Mouse (Mus musculus): ENCODE results near the gene Rnf31.

The Rnf31 gene

DNA sequence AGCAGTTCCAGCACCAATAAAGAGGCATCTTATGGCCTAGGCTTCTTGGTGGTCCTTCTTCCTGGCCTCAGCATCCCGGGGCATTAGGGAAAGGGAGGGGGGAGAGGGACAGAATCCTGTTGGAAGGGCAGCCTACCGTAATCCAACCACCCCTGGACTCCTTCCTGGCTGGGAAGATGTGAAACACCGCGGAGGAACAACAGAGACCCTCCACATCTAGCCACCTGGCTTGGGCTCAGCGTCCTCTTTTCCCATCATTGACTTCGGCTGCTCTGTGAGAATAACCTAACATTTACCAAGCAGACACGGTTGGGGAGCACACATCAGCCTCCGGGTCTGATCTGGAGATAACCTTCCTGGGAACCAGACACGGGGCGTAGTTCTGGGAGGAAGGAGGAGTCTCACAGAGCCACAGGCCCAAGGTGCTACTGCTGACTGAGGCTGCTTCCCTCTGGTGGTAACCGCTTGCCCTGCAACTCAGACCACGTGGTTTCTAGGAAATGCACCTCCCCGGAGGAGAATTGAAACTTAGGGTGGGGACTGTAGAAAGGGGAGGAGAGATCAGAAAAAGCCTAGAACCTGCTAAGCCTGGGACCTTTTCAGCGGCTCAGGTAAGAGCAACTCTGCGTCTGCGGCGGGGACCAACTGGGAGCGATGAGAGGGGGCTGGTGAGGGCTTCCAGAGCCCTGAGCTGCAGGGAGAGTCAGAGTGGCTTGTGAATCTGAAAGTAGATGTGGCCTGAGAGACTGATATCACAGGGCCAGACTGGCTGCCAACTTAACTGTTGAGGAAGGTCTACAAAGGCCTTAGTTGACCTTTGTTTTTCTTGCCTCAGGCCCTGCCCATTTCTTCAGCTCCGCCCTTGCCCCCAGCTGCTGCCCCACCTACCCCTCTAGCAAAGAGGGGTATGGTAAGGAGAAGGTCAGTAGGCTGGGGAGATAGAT, 12.4 kb downstream of the Rnf31 start:
- peak; percentile 62 for DNase-seq (ENCODE audit: extremely low read depth, insufficient read length, low spot score)

DNA sequence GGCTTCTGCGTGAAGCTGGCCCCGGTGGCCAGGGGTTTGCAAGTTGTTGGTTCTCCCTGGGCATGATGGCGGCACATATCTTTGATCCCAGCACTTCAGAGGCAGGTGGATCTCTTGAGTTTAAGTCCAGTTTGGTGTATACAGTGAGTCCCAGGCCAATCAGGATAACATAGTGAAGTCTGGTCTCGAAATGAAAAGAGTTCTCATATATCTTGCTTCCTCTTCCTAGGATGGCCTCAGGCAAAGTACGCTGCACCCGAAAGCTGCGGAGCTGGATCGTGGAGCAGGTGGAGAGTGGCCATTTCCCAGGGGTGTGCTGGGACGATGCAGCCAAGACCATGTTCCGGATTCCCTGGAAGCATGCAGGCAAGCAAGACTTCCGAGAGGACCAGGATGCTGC, 13.3 kb downstream of the Rnf31 start:
- DNase-seq (ENCODE audit: extremely low read depth, insufficient read length, low spot score), result no peak

DNA sequence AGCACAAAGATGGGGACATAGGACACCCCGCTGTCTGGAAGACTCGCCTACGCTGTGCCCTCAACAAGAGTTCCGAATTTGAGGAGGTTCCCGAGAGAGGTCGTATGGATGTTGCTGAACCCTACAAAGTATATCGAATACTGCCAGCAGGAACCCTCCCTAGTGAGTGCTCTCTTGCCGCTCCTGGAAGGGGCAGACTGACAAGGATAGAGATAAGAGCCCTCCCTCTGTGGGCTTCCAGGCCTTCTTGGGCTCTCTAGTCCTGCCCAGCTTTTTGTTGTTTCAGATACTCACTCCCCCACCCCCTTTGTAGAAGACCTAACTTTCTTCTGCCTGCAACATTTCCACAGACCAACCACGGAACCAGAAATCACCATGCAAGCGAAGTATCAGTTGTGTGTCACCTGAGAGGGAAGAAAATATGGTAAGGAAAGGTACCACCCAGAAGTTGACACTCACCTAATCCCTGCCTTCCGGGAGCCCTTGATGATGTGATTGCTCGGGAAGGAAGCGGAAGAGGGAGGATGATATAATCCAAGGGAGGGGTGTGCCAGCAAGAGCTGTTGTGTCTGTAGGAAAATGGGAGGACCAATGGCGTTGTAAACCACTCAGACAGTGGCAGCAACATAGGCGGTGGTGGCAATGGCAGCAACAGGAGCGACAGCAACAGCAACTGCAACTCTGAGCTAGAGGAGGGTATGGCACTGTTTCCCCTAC, 14.4 kb downstream of the Rnf31 start:
- DNase-seq (ENCODE audit: extremely low read depth, insufficient read length, low spot score), result no peak

DNA sequence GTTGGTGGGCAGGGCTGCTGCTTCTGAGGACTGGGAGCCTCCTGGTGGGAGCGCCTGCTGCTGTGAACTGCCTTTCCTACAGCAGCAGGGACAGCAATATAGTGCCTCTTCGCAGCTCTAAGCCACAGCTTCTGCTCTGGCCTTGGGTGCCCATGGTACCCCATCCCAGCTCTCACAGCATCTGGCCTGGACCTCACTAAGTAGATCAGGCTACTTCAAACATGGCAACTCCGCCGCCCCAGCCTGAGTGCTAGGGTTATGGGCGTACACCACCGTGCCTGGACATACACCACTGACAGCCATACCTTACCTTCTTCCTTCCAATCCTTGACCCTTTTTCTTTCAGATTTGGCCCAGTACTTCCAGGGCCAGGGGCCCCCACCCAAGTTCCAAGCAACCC, 16.8 kb downstream of the Rnf31 start:
- no peak for DNase-seq (ENCODE audit: extremely low read depth, insufficient read length, low spot score)

DNA sequence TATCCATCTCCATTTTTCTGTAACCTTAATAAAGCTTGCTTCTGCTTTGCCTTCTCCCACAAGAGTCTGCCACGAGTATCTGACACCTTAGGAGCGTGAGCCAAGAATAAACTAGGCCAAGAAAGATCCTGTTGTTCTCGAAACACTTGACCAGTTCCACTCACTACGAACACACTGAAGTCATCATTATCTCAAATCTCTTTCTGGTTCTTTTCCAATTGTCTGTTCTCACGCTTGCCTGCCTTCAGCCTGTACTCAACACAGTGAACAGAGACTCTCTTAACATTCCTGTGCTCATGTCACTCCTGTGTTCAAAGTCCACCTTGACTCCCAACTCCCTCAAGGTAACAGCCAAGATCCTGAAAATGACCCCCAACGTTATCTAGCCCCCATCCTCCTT, 21.8 kb downstream of the Rnf31 start:
- no peak for DNase-seq (ENCODE audit: extremely low read depth, insufficient read length, low spot score)

DNA sequence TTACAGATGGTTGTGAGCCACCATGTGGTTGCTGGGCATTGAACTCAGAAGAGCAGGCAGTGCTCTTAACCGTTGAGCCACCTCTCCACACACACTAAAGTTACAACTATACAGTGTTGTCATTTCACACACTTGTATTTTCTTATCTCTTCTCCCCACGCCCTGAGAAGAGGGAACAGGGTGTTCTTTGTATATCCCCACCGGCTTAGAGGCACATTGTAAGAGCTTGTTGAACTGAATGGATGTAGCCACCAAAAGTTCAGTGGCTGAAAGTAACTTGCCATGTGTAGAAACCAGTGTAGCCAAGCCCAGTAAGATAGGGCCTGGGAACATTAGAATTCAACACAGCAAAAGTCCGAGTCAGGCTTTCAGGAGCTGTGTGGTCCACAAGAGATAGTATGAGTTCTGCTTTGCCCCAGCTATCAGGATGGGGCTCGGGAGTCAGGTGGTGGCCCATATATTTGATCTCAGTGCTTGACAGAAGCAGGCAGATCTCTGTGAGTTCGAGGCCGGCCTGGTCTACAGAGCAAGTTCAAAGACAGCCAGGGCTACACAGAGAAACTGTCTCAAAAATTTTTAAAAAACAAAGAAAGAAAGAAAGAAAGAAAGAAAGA, 23.2 kb downstream of the Rnf31 start:
- DNase-seq (ENCODE audit: extremely low read depth, insufficient read length, low spot score), result no peak

DNA sequence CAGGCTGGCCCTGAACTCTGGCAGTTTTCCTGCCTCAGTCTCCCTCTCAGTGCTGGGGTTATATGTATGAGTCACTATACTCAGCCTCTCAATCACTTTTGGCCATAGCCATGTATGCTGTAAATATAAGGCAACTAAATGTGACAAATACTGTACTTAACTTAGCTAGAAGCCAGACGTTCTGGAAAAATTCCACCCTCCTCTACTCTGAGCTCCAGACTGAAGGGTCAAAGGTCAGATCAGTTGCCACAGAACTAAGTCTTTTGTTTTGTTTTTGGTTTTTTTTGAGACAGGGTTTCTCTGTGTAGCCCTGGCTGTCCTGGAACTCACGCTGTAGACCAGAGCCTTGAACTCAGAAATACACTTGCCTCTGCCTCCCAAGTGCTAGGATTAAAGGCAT, 24.4 kb downstream of the Rnf31 start:
- DNase-seq (ENCODE audit: extremely low read depth, insufficient read length, low spot score), result no peak

DNA sequence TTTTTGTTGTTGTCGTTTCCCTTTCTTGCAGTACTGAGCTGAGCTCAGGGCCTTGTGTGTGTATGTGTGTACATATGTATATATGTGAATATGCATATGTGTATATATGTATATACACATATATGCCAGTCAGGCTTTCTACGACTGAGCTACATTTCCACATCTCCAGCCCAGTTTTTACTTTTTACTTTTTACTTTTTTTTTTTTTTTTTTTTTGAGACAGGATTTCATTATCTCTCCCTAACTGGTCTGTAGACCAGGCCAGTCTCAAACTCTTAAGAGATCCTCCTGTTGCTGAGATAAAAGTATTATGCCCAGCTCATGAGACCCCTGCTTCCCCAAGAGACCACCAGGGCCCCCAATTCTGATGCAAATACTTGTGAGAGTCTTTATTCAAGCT, 25.3 kb downstream of the Rnf31 start:
- DNase-seq (ENCODE audit: extremely low read depth, insufficient read length, low spot score), result no peak

DNA sequence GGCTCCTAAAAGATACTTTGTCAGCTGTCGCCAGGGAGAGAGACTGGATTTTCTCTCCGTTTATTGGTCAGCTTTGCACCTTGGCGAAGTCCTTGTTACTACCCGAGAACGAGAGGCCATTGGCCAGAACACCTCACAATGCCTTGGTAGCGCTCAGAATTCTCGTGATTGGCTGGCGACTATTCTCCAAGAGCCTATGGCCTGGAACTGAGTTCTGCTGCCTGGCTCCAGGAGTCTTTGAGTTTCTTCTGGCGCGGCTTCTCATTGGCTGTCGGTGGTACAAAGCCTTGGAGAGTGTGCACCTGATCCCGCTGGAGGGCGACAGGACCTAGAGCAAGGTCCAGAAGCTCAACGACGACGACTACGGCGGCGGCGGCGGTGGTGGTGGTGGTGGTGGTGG, 26.3 kb downstream of the Rnf31 start, which contains the start of gene Rec8:
TSS of gene Rec8 (plus strand) at position 216 of the 400 bp plus-strand sequence.
- no peak for DNase-seq (ENCODE audit: extremely low read depth, insufficient read length, low spot score)

DNA sequence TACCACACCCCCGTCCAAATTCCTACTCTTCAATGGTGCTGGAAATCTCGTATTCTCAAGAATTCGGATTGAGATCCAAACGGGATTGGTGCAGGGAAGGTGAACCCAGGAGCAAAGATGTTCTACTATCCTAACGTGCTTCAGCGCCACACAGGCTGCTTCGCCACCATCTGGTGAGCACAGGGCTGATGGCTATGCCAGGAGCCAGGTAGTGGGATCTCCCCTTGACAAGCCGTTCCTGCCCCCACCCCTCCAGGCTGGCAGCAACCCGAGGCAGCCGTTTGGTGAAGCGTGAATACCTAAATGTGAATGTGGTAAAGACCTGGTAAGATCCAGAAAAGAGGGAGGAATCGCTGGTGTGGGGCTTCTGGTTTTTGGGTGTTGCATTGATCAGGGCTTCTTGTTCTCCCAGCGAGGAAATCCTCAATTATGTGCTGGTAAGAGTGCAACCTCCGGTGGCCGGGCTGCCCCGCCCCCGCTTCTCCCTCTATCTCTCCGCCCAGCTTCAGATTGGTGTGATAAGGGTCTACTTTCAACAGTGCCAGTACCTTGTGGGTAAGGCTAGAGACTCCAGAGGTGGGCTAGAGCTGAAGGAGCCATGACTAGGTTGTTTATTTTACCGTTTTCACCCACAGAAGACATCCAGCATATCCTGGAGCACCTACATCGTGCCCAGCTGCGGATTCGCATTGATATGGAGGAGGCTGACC, 27.1 kb downstream of the Rnf31 start:
- DNase-seq (ENCODE audit: extremely low read depth, insufficient read length, low spot score), result no peak

DNA sequence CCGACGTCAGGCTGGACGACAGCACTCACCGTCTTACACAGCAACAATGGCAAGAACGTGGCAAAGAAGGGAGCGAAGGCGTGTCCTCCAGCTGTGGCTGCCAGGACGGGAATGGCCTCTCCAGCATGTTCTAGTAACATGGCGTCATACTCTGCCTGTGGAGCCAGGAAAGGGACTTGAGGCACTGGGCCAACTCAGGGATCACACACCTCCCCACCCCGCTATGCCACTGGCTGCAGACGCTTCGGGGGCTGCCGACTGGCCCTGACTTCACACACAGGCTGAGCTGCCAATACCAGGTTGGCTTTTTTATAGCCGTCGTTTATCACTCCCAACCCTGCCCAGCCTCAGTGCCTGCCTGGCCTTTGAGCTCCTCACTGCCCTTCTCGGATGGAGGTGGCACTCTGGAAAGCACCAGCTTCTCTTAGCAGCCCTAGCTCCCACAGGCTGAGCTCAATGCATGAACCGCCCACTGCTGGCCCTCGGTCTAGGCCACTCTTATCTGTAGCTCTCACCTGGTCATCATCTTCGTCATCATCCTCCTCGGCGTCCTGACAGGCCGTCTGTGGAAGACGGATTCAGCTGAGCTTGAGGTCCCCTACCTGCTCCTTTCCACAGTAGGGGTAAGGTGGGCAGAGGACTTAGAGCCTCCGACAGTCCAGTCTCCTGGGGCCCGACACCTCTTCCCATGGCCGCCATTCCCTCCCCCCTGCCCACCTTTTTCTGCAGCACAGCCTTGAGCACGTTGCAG, 36.7 kb downstream of the Rnf31 start:
- DNase-seq (ENCODE audit: extremely low read depth, insufficient read length, low spot score), result no peak

DNA sequence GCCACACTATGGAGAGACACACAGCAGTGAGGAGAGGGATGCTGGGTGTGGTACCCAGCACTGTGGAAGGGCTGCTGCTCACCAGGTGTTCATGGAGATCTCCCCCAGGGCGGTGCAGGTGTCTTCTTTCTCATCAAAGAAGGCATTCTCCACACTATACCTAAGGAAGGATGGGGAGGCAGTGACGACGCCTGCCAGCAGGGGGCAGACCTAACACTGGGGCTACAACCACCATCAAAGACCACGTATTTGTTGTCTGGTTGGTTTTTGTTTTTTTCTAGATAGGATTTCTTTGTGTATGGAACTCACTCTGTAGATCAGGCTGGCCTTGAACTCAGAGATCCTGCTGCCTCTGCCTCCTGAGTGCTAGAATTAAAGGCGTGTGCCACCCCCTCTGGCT, 37.8 kb downstream of the Rnf31 start:
- DNase-seq (ENCODE audit: extremely low read depth, insufficient read length, low spot score), result no peak

DNA sequence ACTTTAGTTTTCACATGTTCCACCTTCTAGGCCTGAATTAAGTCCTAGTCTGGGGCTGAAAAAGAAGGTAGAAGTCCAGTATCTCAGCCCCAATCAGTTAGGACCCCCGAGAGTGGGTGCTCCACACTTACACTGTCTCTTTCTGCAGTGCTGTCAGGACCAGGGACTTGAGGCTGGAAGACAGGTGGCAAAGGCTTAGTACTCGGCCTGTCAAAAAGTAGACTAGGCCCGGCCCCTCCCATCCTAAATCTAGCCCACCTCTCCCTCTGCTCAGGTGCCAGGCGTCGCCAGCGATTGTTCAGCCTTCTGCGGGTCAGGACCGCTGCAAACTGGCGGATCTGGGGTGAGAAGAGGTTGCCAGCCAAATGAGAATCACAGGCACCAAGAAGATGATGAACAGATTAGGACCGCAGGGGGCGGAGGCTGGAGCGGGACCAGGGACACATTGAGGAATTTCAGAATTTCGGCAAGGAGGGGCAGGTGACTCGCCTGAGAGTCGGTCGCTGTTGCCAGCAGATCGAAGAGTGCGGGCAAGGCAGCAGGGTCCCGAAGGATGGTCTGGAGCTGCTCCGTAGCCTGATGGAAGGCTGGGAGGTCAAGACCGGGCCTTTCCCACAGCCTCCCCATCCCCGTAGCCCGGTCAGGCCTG, 43.5 kb downstream of the Rnf31 start:
- no peak for DNase-seq (ENCODE audit: extremely low read depth, insufficient read length, low spot score)

DNA sequence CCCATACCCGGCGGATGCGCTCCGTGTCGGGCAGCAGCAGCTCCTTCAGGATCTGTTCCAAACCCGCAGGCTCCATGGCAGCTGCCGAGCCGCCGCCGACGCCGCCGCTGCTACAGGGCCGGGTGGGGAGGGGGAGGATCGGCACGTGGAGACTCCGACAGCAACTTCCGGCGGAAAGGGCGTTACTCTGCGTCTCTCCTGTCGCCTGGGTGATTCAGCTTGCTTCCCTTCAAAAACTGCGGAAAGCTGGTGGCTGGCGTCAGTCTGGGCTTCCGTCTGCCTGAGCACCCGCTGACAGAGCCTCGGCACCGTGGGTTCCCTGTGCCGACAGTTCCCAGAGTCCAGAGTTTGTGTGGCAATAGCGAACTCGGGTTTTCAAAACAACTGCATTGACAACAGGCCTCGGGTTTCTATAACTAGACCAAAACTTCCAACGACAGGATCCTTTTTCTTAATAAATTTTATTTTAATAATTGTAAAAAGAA, 44.1 kb downstream of the Rnf31 start, which contains the start of gene Ipo4:
TSS of gene Ipo4 (minus strand) at position 435 of the 485 bp plus-strand sequence.
- peak; percentile 93 for DNase-seq (ENCODE audit: extremely low read depth, insufficient read length, low spot score)

DNA sequence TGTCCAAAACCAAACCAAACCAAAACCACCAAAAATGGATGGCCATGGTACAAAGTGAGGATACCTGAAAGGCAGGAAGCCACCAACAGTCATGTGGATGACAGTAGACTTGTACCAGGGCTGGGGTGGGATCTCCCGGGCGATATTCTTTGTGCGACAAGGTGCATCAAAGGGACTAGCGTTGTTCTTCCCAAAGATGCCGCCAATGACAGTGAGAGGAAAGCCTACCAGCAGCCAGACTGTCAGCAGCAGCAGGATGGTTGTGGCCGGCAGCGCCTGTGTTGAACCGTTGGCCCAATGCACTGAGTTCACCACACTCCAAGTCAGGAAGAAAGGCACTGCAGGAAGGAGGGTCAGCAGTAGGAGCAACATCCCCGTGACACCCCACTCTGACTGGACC, 46.3 kb downstream of the Rnf31 start, which contains the start of gene Gm49378:
TSS of gene Gm49378 (minus strand) at position 101 of the 400 bp plus-strand sequence.
- no peak for DNase-seq (ENCODE audit: extremely low read depth, insufficient read length, low spot score)

DNA sequence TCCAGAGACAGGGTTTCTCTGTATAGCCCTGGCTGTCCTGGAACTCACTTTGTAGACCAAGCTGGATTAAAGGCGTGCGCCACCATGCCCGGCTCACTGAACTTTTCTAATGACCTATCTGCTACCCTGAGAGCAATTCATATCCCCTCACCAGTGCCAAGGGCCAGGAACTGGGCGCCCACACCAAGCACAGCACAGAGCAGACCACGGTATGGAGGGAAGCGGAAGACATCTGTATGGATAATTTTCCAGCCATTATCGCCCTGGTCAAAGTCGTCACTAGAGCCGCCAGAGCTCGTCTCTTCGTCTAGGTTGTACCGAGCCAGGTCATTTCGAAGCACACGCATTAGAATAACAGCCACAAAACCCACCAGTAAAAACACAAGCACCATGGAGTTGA, 49.3 kb downstream of the Rnf31 start:
- no peak for DNase-seq (ENCODE audit: extremely low read depth, insufficient read length, low spot score)

DNA sequence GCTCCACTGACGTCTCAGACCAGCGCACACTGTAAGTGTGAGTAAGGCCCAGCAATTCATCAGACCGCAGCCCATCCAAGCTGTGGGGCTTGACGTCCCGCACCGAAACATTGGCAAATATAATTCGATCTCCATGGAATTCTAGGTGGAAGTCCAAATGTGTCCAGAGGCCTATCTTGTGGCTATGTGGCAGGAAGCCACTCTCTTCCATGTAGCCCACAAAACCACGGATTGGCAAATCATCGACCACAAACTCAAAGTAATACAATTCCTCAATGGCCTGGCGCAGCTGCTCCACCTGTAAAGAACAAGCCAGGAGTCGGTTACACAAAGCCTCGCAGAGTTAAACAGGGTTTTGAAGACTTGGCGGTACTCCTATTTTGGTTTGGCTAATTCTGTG, 49.8 kb downstream of the Rnf31 start:
- no peak for DNase-seq (ENCODE audit: extremely low read depth, insufficient read length, low spot score)

DNA sequence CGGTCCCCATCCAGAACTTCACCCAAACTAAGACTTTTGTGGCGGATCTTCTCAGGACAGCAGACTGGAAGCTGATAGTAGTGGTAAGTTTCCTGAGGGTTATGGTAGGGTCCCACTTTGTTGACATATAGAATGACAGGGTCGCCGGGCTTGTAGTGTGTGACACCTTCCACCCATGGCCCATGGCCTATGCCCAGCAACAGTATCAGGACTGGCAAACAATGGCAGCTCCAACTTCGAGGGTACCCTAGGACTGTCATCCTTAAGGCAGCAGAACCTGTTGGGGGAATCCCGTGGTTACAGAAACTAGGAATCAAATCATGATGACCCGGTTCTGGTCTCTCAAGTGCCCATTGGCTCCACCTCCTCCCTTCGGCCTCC, 51.2 kb downstream of the Rnf31 start:
- no peak for DNase-seq (ENCODE audit: extremely low read depth, insufficient read length, low spot score)
